8 mouse cellular contexts compared by ENCODE assay signal in genomic region chr10:91230400-91230799, GRCm38 (mm10). TPM values are rescaled to one million over a fixed set of nuclear protein-coding genes. Genes with fewer than 3 reads are reported as not detected.
DNase-seq lines count a peak whose midpoint lies in the region; ATAC-seq lines count a peak whose summit lies in the region.
"Had no signal": no experiment of that assay in that cellular context is flagged by ENCODE, and none has a peak within 500 bp of the region (broad histone marks: within the 10 kb centered on the region; RNA-seq: fewer than 3 reads in every experiment).

No protein-coding gene starts in this region.

- H3K4me1 ChIP-seq in embryonic facial prominence, embryonic 14.5 days (ENCODE audit: control insufficient read depth, insufficient read depth, low read length): peaks cover 35% of the 10 kb centered on the region
- peaks cover 12% of the 10 kb centered on the region for H3K4me1 ChIP-seq in heart, embryonic 11.5 days (ENCODE audit: control insufficient read depth, insufficient read depth, low read length)
- peaks cover 38% of the 10 kb centered on the region for H3K4me1 ChIP-seq in limb, embryonic 12.5 days (replicated peaks)

- no peak overlapping the region for H3K4me3 ChIP-seq in embryonic facial prominence, embryonic 14.5 days (ENCODE audit: low read depth, low read length)
- H3K4me3 ChIP-seq in heart, embryonic 11.5 days (ENCODE audit: low read depth, low read length): no peak overlapping the region
- no peak overlapping the region for H3K4me3 ChIP-seq in limb, embryonic 12.5 days (replicated peaks)

- no peak overlapping the region for H3K9ac ChIP-seq in embryonic facial prominence, embryonic 14.5 days (ENCODE audit: low read depth, low read length)
- no peak overlapping the region for H3K9ac ChIP-seq in heart, embryonic 11.5 days (ENCODE audit: low read depth, low read length)
- no peak overlapping the region for H3K9ac ChIP-seq in limb, embryonic 12.5 days (replicated peaks)

- H3K36me3 ChIP-seq in embryonic facial prominence, embryonic 14.5 days (ENCODE audit: control insufficient read depth, insufficient read depth, low read length): no peaks in the 10 kb centered on the region
- no peaks in the 10 kb centered on the region for H3K36me3 ChIP-seq in heart, embryonic 11.5 days (ENCODE audit: control insufficient read depth, insufficient read depth, low read length)
- no peaks in the 10 kb centered on the region for H3K36me3 ChIP-seq in limb, embryonic 12.5 days

- DNase-seq in kidney, postnatal 10 days: peak; percentile 23
- DNase-seq in kidney, adult 18-20 months: no peak
- peak; percentile 77 for DNase-seq in embryonic facial prominence, embryonic 14.5 days (ENCODE audit: low spot score)
- no peak for DNase-seq in thymus, postnatal 10 days (ENCODE audit: low spot score in 2 of 2)
- DNase-seq in thymus, postnatal 36 days: no peak

- no peak; the same call in 1 of the 2 replicates for ATAC-seq in embryonic facial prominence, embryonic 14.5 days (ENCODE audit: low read depth)
- 0 out of 2 replicates have a peak, but pooled peaks have one; percentile 69 for ATAC-seq in heart, embryonic 11.5 days (replicated peaks; ENCODE audit: insufficient number of reproducible peaks, low FRiP score, low TSS enrichment)
- no peak for ATAC-seq in limb, embryonic 12.5 days (ENCODE audit: insufficient number of reproducible peaks, insufficient read depth, low FRiP score, low TSS enrichment, low read depth)

- peak overlapping the region; percentile 72 for H3K27ac ChIP-seq in embryonic facial prominence, embryonic 14.5 days (replicated peaks; ENCODE audit: low read depth, low read length)
- peak overlapping the region; percentile 65 for H3K27ac ChIP-seq in heart, embryonic 11.5 days (ENCODE audit: low read depth, low read length)
- H3K27ac ChIP-seq in limb, embryonic 12.5 days: peak overlapping the region; percentile 76
- H3K27ac ChIP-seq: macrophage had no signal

- no peaks in the 10 kb centered on the region for H3K9me3 ChIP-seq in embryonic facial prominence, embryonic 14.5 days (ENCODE audit: control insufficient read depth, low read length)
- no peaks in the 10 kb centered on the region for H3K9me3 ChIP-seq in heart, embryonic 11.5 days (replicated peaks; ENCODE audit: control insufficient read depth, low read length)
- no peaks in the 10 kb centered on the region for H3K9me3 ChIP-seq in limb, embryonic 12.5 days

- H3K4me2 ChIP-seq in embryonic facial prominence, embryonic 14.5 days (ENCODE audit: low read depth, low read length): no peak overlapping the region
- H3K4me2 ChIP-seq in heart, embryonic 11.5 days: no peak overlapping the region
- no peak overlapping the region for H3K4me2 ChIP-seq in limb, embryonic 12.5 days

- no peaks in the 10 kb centered on the region for H3K27me3 ChIP-seq in embryonic facial prominence, embryonic 14.5 days (replicated peaks; ENCODE audit: control insufficient read depth, insufficient read depth, low read length)
- no peaks in the 10 kb centered on the region for H3K27me3 ChIP-seq in heart, embryonic 11.5 days (ENCODE audit: control insufficient read depth, insufficient read depth, low read length)
- H3K27me3 ChIP-seq in limb, embryonic 12.5 days: no peaks in the 10 kb centered on the region

- 26% methylated on average over 4 of the region's 4 CpGs for WGBS in embryonic facial prominence, embryonic 14.5 days
- 28% methylated on average over 4 of the region's 4 CpGs for WGBS in heart, embryonic 11.5 days (ENCODE audit: insufficient replicate concordance)
- WGBS in limb, embryonic 12.5 days: 40% methylated on average over 4 of the region's 4 CpGs

RNA-seq across cellular contexts. Expression of gene Tmpo, which starts 49.3 kb away (rescaled TPM):
- 185 and 227 TPM in 2 replicates for polyA plus RNA-seq in embryonic facial prominence, embryonic 14.5 days (2014; fragmentation: Nextera tagmentation; extraction: Ambion mirVana)
- polyA plus RNA-seq in heart, embryonic 11.5 days (2014; fragmentation: Nextera tagmentation; extraction: Ambion mirVana): 162 and 170 TPM in 2 replicates
- 436 and 444 TPM in 2 replicates for polyA plus RNA-seq in limb, embryonic 12.5 days (2016; fragmentation: Nextera tagmentation; extraction: Ambion mirVana)

Comparison
In these comparisons a context has a peak if more than half of its experiments do, and no peak if none do; other contexts are left out.
1. DNase-seq: peak in kidney, postnatal 10 days (single experiment) and embryonic facial prominence, embryonic 14.5 days (single experiment); none in kidney, adult 18-20 months (single experiment), thymus, postnatal 10 days (0 of 2) and thymus, postnatal 36 days (0 of 2).
2. Peak in every context shown above with its lines, with median percentiles within 50 percentile points of each other: H3K27ac ChIP-seq.